Mouse (Mus musculus): Measurements from ENCODE around the gene Tead4.

DNA sequence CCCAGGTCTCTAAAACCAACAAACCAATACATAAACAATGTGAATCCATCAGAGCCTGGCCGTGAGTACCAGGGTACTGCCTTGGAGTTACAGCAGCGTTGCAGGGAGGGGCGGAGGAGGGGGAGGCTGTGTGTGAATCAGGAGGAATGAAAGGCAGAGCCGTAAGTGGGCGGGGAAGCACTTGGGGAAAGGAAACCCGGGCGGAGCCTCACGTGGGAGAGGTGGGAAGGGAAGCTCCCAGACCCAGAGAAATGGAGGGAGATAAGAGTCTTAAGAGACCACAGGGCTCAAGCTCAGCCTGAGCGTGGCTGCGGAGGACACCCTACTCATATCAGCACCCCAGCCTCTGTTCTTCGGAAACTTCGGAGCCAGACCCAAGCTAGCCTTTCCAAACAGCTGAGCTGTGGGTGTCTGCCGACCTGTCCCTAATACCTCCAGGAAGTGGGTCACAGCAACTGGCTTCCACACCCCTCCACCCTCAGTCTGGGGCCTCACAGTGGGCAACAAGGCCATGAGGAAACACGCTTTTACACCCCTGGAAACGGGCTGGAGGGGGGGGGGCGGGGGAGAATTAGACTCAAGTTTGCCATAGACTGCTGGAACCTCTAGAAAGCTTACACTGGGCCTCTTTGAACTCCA, 14.7 kb downstream of the Tead4 start:
- TF ChIP-seq POLR2A (IDR thresholded peaks at IDR 0.05; ENCODE audit: insufficient read depth, low read depth, low read length) (no peak), CTCF (IDR thresholded peaks at IDR 0.05) (no peak)
